ENCODE assay signal across 8 mouse cellular contexts in genomic region chr1:133385506-133385905, GRCm38 (mm10). TPM values are rescaled to one million over a fixed set of nuclear protein-coding genes. Genes with fewer than 3 reads are reported as not detected.
DNase-seq lines count a peak whose midpoint lies in the region; ATAC-seq and TF ChIP-seq lines count a peak whose summit lies in the region.

No protein-coding gene starts in this region.

- H3K9me3 ChIP-seq in limb, embryonic 14.5 days (ENCODE audit: control insufficient read depth, low read length), result no peaks in the 10 kb centered on the region
- H3K9me3 ChIP-seq in midbrain, embryonic 15.5 days, result no peaks in the 10 kb centered on the region

- TF ChIP-seq POLR2A in limb, embryonic 14.5 days (IDR thresholded peaks at IDR 0.05; ENCODE audit: borderline replicate concordance, extremely low read depth, insufficient read depth, insufficient read length), result no peak

- no peaks in the 10 kb centered on the region for H3K36me3 ChIP-seq in limb, embryonic 14.5 days (ENCODE audit: control insufficient read depth, insufficient read depth, low read length)
- H3K36me3 ChIP-seq in midbrain, embryonic 15.5 days (replicated peaks), result no peaks in the 10 kb centered on the region

- peak overlapping the region; percentile 36 for H3K9ac ChIP-seq in limb, embryonic 14.5 days (ENCODE audit: low read depth, low read length, severe bottlenecking)
- H3K9ac ChIP-seq in midbrain, embryonic 15.5 days, result no peak overlapping the region

- peak; percentile 87 for ATAC-seq in common myeloid progenitor, adult 5-6 weeks (replicated peaks; ENCODE audit: low read depth, poor library complexity, severe bottlenecking)
- ATAC-seq in limb, embryonic 14.5 days (ENCODE audit: low FRiP score, low read depth), result no peak
- ATAC-seq in midbrain, embryonic 15.5 days (replicated peaks), result peak; percentile 53

- WGBS in limb, embryonic 14.5 days, result 31% methylated on average over 9 of the region's 9 CpGs
- WGBS in midbrain, embryonic 15.5 days, result 32% methylated on average over 9 of the region's 9 CpGs

- 0 out of 2 replicates have a peak overlapping the region, but pooled peaks have one; percentile 1 for H3K4me3 ChIP-seq in limb, embryonic 14.5 days (replicated peaks; ENCODE audit: low read length)
- H3K4me3 ChIP-seq in midbrain, embryonic 15.5 days, result no peak overlapping the region

- DNase-seq in urinary bladder, adult 2 months (ENCODE audit: low spot score), result peak; percentile 52
- DNase-seq in urinary bladder, postnatal 10 days (ENCODE audit: low spot score), result no peak
- peak; percentile 73 for DNase-seq in gastrocnemius, postnatal 10 days
- DNase-seq in induced T-regulatory cell, adult 2 months (ENCODE audit: low read depth), result peak; percentile 82
- DNase-seq in limb, embryonic 14.5 days (ENCODE audit: low spot score), result peak; percentile 65
- DNase-seq in testis, postnatal 10 days (ENCODE audit: low spot score), result peak; percentile 89

- no peaks in the 10 kb centered on the region for H3K27me3 ChIP-seq in limb, embryonic 14.5 days (ENCODE audit: control insufficient read depth, insufficient read depth, low read length)
- no peaks in the 10 kb centered on the region for H3K27me3 ChIP-seq in midbrain, embryonic 15.5 days (replicated peaks)

- H3K4me2 ChIP-seq in limb, embryonic 14.5 days (replicated peaks; ENCODE audit: low read depth, low read length, severe bottlenecking), result 0 out of 2 replicates have a peak overlapping the region, but pooled peaks have one; percentile 21
- peak overlapping the region; percentile 19 for H3K4me2 ChIP-seq in midbrain, embryonic 15.5 days

- no peak overlapping the region for H3K27ac ChIP-seq in limb, embryonic 14.5 days (replicated peaks; ENCODE audit: low read depth, low read length)
- H3K27ac ChIP-seq in midbrain, embryonic 15.5 days, result no peak overlapping the region

- H3K4me1 ChIP-seq in limb, embryonic 14.5 days (ENCODE audit: control insufficient read depth, insufficient read depth, low read length), result no peaks in the 10 kb centered on the region; the same call in 1 of the 2 replicates
- peaks cover 13% of the 10 kb centered on the region for H3K4me1 ChIP-seq in midbrain, embryonic 15.5 days

RNA-seq across cellular contexts. Expression of gene Etnk2, which starts 22.1 kb away (rescaled TPM):
- polyA plus RNA-seq in urinary bladder, adult 2 months (2012; rRNA removed), result 1.2 and 1.8 TPM in 2 replicates
- not detected in 2 replicates for total RNA-seq in common myeloid progenitor, adult 5-6 weeks (2017)
- under 1 TPM; 0.19 to 0.47 TPM for total RNA-seq in gastrocnemius, postnatal 10 days (2021)
- polyA plus RNA-seq in limb, embryonic 14.5 days (2012; rRNA removed), result 1.4 TPM in 2 replicates
- polyA plus RNA-seq in limb, embryonic 14.5 days (2014; fragmentation: Nextera tagmentation; extraction: Ambion mirVana), result 0.91 and 1.4 TPM in 2 replicates
- polyA plus RNA-seq in midbrain, embryonic 15.5 days (2015; fragmentation: Nextera tagmentation; extraction: Ambion mirVana), result 20.0 and 21.9 TPM in 2 replicates

RNA-seq across cellular contexts. Expression of gene Ren1, which starts 35.2 kb away (rescaled TPM):
- 0.07 and 0.22 TPM in 2 replicates for polyA plus RNA-seq in urinary bladder, adult 2 months (2012; rRNA removed)
- total RNA-seq in common myeloid progenitor, adult 5-6 weeks (2017), result not detected in 2 replicates
- total RNA-seq in gastrocnemius, postnatal 10 days (2021), result not detected
- polyA plus RNA-seq in limb, embryonic 14.5 days (2012; rRNA removed), result 0.58 and 2.8 TPM in 2 replicates
- polyA plus RNA-seq in limb, embryonic 14.5 days (2014; fragmentation: Nextera tagmentation; extraction: Ambion mirVana), result 0.48 TPM in 1 of 2 replicates, not detected in the other
- 0.18 TPM in 1 of 2 replicates, not detected in the other for polyA plus RNA-seq in midbrain, embryonic 15.5 days (2015; fragmentation: Nextera tagmentation; extraction: Ambion mirVana)

RNA-seq across cellular contexts. Expression of gene Sox13, which starts 38.7 kb away (rescaled TPM):
- polyA plus RNA-seq in urinary bladder, adult 2 months (2012; rRNA removed), result 30.1 and 31.7 TPM in 2 replicates
- total RNA-seq in common myeloid progenitor, adult 5-6 weeks (2017), result 0.49 and 3.1 TPM in 2 replicates
- 10 to 100 TPM; 10.1 to 15.9 TPM for total RNA-seq in gastrocnemius, postnatal 10 days (2021)
- 22.9 and 28.5 TPM in 2 replicates for polyA plus RNA-seq in limb, embryonic 14.5 days (2012; rRNA removed)
- polyA plus RNA-seq in limb, embryonic 14.5 days (2014; fragmentation: Nextera tagmentation; extraction: Ambion mirVana), result 4.7 and 5.8 TPM in 2 replicates
- 6.5 and 7.4 TPM in 2 replicates for polyA plus RNA-seq in midbrain, embryonic 15.5 days (2015; fragmentation: Nextera tagmentation; extraction: Ambion mirVana)
